22 mouse cellular contexts compared by ENCODE assay signal in genomic region chr17:50037416-50037815, GRCm38 (mm10).
DNase-seq lines count a peak whose midpoint lies in the region; ATAC-seq and TF ChIP-seq lines count a peak whose summit lies in the region.
"Had no signal": no experiment of that assay in that cellular context is flagged by ENCODE, and none has a peak within 500 bp of the region (broad histone marks: within the 10 kb centered on the region; RNA-seq: fewer than 3 reads in every experiment).

No protein-coding gene starts in this region.

- H3K9ac ChIP-seq in hindbrain, postnatal 0 days (replicated peaks; ENCODE audit: low read length): no peak overlapping the region

- no peak for ATAC-seq in hindbrain, postnatal 0 days
- ATAC-seq: CD4-positive, CD25-positive, alpha-beta regulatory T cell, adult 4 months had no signal

- H3K27ac ChIP-seq in hindbrain, embryonic 10.5 days: peak overlapping the region; percentile 62; the same call in 1 of the 2 replicates
- H3K27ac ChIP-seq in hindbrain, postnatal 0 days: no peak overlapping the region
- H3K27ac ChIP-seq: heart, embryonic 10.5 days; stomach, postnatal 0 days had no signal

- no peak for TF ChIP-seq CTCF in hindbrain, postnatal 0 days (IDR thresholded peaks at IDR 0.05; ENCODE audit: low read depth)

- no peaks in the 10 kb centered on the region for H3K27me3 ChIP-seq in hindbrain, embryonic 10.5 days (ENCODE audit: insufficient read depth, poor library complexity, severe bottlenecking)
- H3K27me3 ChIP-seq in hindbrain, postnatal 0 days (ENCODE audit: insufficient read depth, low read length): no peaks in the 10 kb centered on the region

- 88% methylated on average over 4 of the region's 4 CpGs for WGBS in hindbrain, embryonic 10.5 days
- 62% methylated on average over 4 of the region's 4 CpGs for WGBS in hindbrain, postnatal 0 days

- peak; percentile 23 to 47 for DNase-seq in adrenal gland, adult (ENCODE audit: inconsistent age in 2 of 2, low spot score in 1 of 2)
- no peak for DNase-seq in adrenal gland, adult 18-20 months (ENCODE audit: low spot score in 2 of 2)
- no peak for DNase-seq in hindbrain, embryonic 10.5 days (ENCODE audit: low spot score)
- DNase-seq in hindbrain, postnatal 0 days (ENCODE audit: low spot score): no peak
- DNase-seq in retina, postnatal 1 day: peak; percentile 39
- no peak for DNase-seq in retina, embryonic 14.5 days (ENCODE audit: low spot score)
- DNase-seq in left cerebral cortex, adult 9 months (ENCODE audit: low spot score in 2 of 2): no peak
- no peak for DNase-seq in kidney, adult 18-20 months
- DNase-seq: cerebellum, adult 11 months; cerebellum, postnatal 25 days; gastrocnemius, postnatal 25 days; heart, postnatal 14 days; kidney, adult 2 months; kidney, postnatal 25 days; liver; lung, adult 2 months; lung, postnatal 36 days; thymus, postnatal 14 days had no signal

- no peak overlapping the region for H3K4me2 ChIP-seq in hindbrain, postnatal 0 days (ENCODE audit: low read depth, low read length)

- H3K9me3 ChIP-seq in hindbrain, embryonic 10.5 days: no peaks in the 10 kb centered on the region
- H3K9me3 ChIP-seq in hindbrain, postnatal 0 days (ENCODE audit: low read length): no peaks in the 10 kb centered on the region
- H3K9me3 ChIP-seq: heart, embryonic 10.5 days had no signal

- no peak overlapping the region for H3K4me3 ChIP-seq in hindbrain, embryonic 10.5 days
- no peak overlapping the region for H3K4me3 ChIP-seq in hindbrain, postnatal 0 days (ENCODE audit: low read length)
- H3K4me3 ChIP-seq: heart, embryonic 10.5 days had no signal

- peaks cover 27% of the 10 kb centered on the region for H3K4me1 ChIP-seq in hindbrain, embryonic 10.5 days (replicated peaks)
- H3K4me1 ChIP-seq in hindbrain, postnatal 0 days (ENCODE audit: insufficient read depth, low read length): no peaks in the 10 kb centered on the region

- H3K36me3 ChIP-seq in hindbrain, embryonic 10.5 days: no peaks in the 10 kb centered on the region
- H3K36me3 ChIP-seq in hindbrain, postnatal 0 days (ENCODE audit: insufficient read depth, low read length): no peaks in the 10 kb centered on the region
- H3K36me3 ChIP-seq: G1E; heart, embryonic 10.5 days had no signal

Comparison
In these comparisons a context has a peak if more than half of its experiments do, and no peak if none do; other contexts are left out.
1. DNase-seq: peak in adrenal gland, adult (2 of 2) and retina, postnatal 1 day (single experiment); none in adrenal gland, adult 18-20 months (0 of 2), hindbrain, embryonic 10.5 days (single experiment), hindbrain, postnatal 0 days (single experiment), retina, embryonic 14.5 days (single experiment), left cerebral cortex, adult 9 months (0 of 2) and kidney, adult 18-20 months (single experiment).